In the genomic region with DNA sequence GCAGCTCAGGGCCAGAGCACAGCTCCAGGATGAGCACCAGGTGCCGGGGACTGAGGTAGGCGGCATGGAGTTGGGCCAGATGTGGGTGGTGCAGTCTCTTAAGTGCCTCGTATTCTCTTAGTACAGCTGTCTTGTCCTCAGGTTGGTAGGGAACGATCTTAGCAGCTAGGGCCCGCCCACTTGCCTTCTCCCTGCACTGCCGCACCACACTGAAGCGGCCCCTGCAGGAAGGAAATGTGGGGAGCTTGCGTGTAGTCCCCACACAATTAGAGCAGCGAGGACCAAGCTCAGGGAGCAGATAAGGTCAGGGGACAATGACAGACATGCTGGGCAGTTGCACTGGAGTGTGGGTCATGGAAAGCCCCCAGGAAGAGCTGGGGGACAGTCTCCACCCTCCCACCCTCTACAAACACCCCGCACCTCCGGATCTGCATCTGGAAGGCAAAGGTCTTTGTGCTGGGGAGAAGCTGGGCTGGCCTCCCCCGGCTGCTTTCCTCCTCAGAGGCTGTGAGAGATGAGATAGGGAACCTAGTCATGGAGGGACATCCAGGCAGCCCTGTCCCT, we compare ENCODE assay signal across 11 mouse cellular contexts. TPM values are rescaled to one million over a fixed set of nuclear protein-coding genes. Genes with fewer than 3 reads are reported as not detected.
A peak's percentile ranks its signal among the peaks of the same experiment; 100 is the strongest.
DNase-seq lines count a peak whose midpoint lies in the region; ATAC-seq and TF ChIP-seq lines count a peak whose summit lies in the region.
"Had no signal": no experiment of that assay in that cellular context is flagged by ENCODE, and none has a peak within 500 bp of the region (broad histone marks: within the 10 kb centered on the region; RNA-seq: fewer than 3 reads in every experiment).

No protein-coding gene starts in this region.

- DNase-seq in heart, adult 8-10 months (ENCODE audit: low spot score), result no peak
- DNase-seq in spleen, adult 2 months (ENCODE audit: low read depth in 1 of 2, low spot score in 2 of 2), result peak in 1 of 2 experiments; percentile 33
- DNase-seq in spleen, adult 12 weeks (ENCODE audit: low spot score), result no peak
- peak; percentile 85 for DNase-seq in thymus, postnatal 4 days
- no peak for DNase-seq in layer of hippocampus, adult 8-10 months (ENCODE audit: low spot score in 2 of 2)
- DNase-seq in forebrain, postnatal 0 days, result no peak

- peak overlapping the region; percentile 49; the same call in 1 of the 2 replicates for H3K9ac ChIP-seq in heart, embryonic 14.5 days (ENCODE audit: low read length)
- no peak overlapping the region for H3K9ac ChIP-seq in forebrain, postnatal 0 days
- H3K9ac ChIP-seq: embryonic facial prominence, embryonic 13.5 days; hindbrain, embryonic 15.5 days; limb, embryonic 15.5 days had no signal

- 49% methylated on average over 12 of the region's 12 CpGs for WGBS in heart, embryonic 14.5 days
- 2% methylated on average over 12 of the region's 12 CpGs for WGBS in spleen, adult 2 months
- 53% methylated on average over 12 of the region's 12 CpGs for WGBS in forebrain, postnatal 0 days

- no peaks in the 10 kb centered on the region for H3K27me3 ChIP-seq in heart, embryonic 14.5 days (ENCODE audit: control insufficient read depth, insufficient read depth, low read length)
- H3K27me3 ChIP-seq in spleen, adult 2 months (ENCODE audit: control insufficient read depth, insufficient read depth, low read length), result no peaks in the 10 kb centered on the region
- no peaks in the 10 kb centered on the region for H3K27me3 ChIP-seq in forebrain, postnatal 0 days (ENCODE audit: insufficient read depth, low read length)

- no peak overlapping the region for H3K27ac ChIP-seq in heart, embryonic 14.5 days (replicated peaks in 1 of 2; ENCODE audit: control insufficient read depth in 1 of 2, insufficient read depth in 1 of 2, low read depth in 2 of 2, low read length in 2 of 2)
- H3K27ac ChIP-seq in spleen, adult 2 months (ENCODE audit: insufficient read depth, low read length), result no peak overlapping the region
- no peak overlapping the region for H3K27ac ChIP-seq in forebrain, postnatal 0 days (ENCODE audit: low read depth, low read length)
- H3K27ac ChIP-seq: embryonic facial prominence, embryonic 13.5 days; hindbrain, embryonic 15.5 days; limb, embryonic 15.5 days had no signal

- H3K4me2 ChIP-seq in heart, embryonic 14.5 days (ENCODE audit: low read length), result no peak overlapping the region
- H3K4me2 ChIP-seq in forebrain, postnatal 0 days (ENCODE audit: low read depth), result no peak overlapping the region
- H3K4me2 ChIP-seq: embryonic facial prominence, embryonic 13.5 days; hindbrain, embryonic 15.5 days; limb, embryonic 15.5 days had no signal

- peaks cover 39% of the 10 kb centered on the region for H3K36me3 ChIP-seq in heart, embryonic 14.5 days (ENCODE audit: control insufficient read depth, insufficient read depth, low read length)
- no peaks in the 10 kb centered on the region for H3K36me3 ChIP-seq in spleen, adult 2 months (ENCODE audit: control insufficient read depth, insufficient read depth, low read length)
- H3K36me3 ChIP-seq in forebrain, postnatal 0 days (ENCODE audit: insufficient read depth), result 0 out of 2 replicates have a peak, but pooled peaks cover under 1% of the 10 kb centered on the region
- H3K36me3 ChIP-seq: hindbrain, embryonic 15.5 days had no signal

- TF ChIP-seq CTCF in spleen, adult 2 months (IDR thresholded peaks at IDR 0.05; ENCODE audit: extremely low read depth, insufficient read depth, insufficient read length, insufficient replicate concordance), result peak; percentile 29; the same call in 1 of the 2 replicates
- TF ChIP-seq CTCF in forebrain, postnatal 0 days (IDR thresholded peaks at IDR 0.05; ENCODE audit: low read depth), result no peak

- H3K9me3 ChIP-seq in heart, embryonic 14.5 days (ENCODE audit: control insufficient read depth, low read length), result no peaks in the 10 kb centered on the region
- H3K9me3 ChIP-seq in forebrain, postnatal 0 days (ENCODE audit: low read length), result no peaks in the 10 kb centered on the region
- H3K9me3 ChIP-seq: embryonic facial prominence, embryonic 13.5 days; hindbrain, embryonic 15.5 days; limb, embryonic 15.5 days had no signal

- no peak overlapping the region for H3K4me3 ChIP-seq in heart, embryonic 14.5 days (ENCODE audit: control insufficient read depth in 1 of 2, insufficient read depth in 1 of 2, low read depth in 1 of 2, low read length in 2 of 2)
- no peak overlapping the region for H3K4me3 ChIP-seq in spleen, adult 2 months (ENCODE audit: extremely low read depth, insufficient read depth, insufficient read length)
- no peak overlapping the region for H3K4me3 ChIP-seq in forebrain, postnatal 0 days (ENCODE audit: low read depth, low read length)
- H3K4me3 ChIP-seq: embryonic facial prominence, embryonic 13.5 days; hindbrain, embryonic 15.5 days; limb, embryonic 15.5 days had no signal

- ATAC-seq in heart, embryonic 14.5 days (ENCODE audit: insufficient number of reproducible peaks, insufficient read depth, low FRiP score, low read depth), result no peak
- ATAC-seq in megakaryocyte, adult 5-6 weeks (ENCODE audit: poor library complexity, severe bottlenecking), result peak; percentile 41
- ATAC-seq in forebrain, postnatal 0 days, result no peak

- no peak for TF ChIP-seq POLR2A in spleen, adult 2 months (IDR thresholded peaks at IDR 0.05; ENCODE audit: low read depth, low read length)

- peaks cover 60 to 96% of the 10 kb centered on the region in 2 experiments for H3K4me1 ChIP-seq in heart, embryonic 14.5 days (ENCODE audit: control insufficient read depth in 2 of 2, insufficient read depth in 2 of 2, low read length in 2 of 2)
- peaks cover 19% of the 10 kb centered on the region for H3K4me1 ChIP-seq in spleen, adult 2 months (ENCODE audit: control insufficient read depth, insufficient read depth, insufficient read length)
- H3K4me1 ChIP-seq in forebrain, postnatal 0 days (ENCODE audit: insufficient read depth), result no peaks in the 10 kb centered on the region

RNA-seq across cellular contexts. Expression of a gene that starts 18.0 kb away (rescaled TPM):
- polyA plus RNA-seq in heart, embryonic 14.5 days (2014; fragmentation: Nextera tagmentation; extraction: Ambion mirVana), result 33.4 and 36.1 TPM in 2 replicates
- total RNA-seq in heart, adult 8-10 months (2022), result 10 to 100 TPM; 14.7 to 18.9 (median 16.5) TPM
- 55.6 and 62.0 TPM in 2 replicates for polyA plus RNA-seq in spleen, adult 2 months (2012; rRNA removed)
- 22.2 and 26.7 TPM in 2 replicates for total RNA-seq in megakaryocyte, adult 5-6 weeks (2015)
- 30.0 and 33.2 TPM in 2 replicates for total RNA-seq in megakaryocyte, adult 5-6 weeks (2017)
- total RNA-seq in layer of hippocampus, adult 8-10 months (2022), result 10 to 100 TPM; 28.4 to 32.5 (median 31.0) TPM
- 29.2 and 31.9 TPM in 2 replicates for total RNA-seq in forebrain, postnatal 0 days (2014; rRNA removed)
- polyA plus RNA-seq in forebrain, postnatal 0 days (2015; fragmentation: Nextera tagmentation; extraction: Ambion mirVana), result 13.5 and 16.0 TPM in 2 replicates

RNA-seq across cellular contexts. Expression of a gene that starts 41.4 kb away (rescaled TPM):
- 34.0 and 40.8 TPM in 2 replicates for polyA plus RNA-seq in heart, embryonic 14.5 days (2014; fragmentation: Nextera tagmentation; extraction: Ambion mirVana)
- total RNA-seq in heart, adult 8-10 months (2022), result 10 to 100 TPM; 10.5 to 17.8 (median 16.0) TPM
- polyA plus RNA-seq in spleen, adult 2 months (2012; rRNA removed), result 14.8 and 20.0 TPM in 2 replicates
- 20.6 and 24.9 TPM in 2 replicates for total RNA-seq in megakaryocyte, adult 5-6 weeks (2015)
- 267 and 273 TPM in 2 replicates for total RNA-seq in megakaryocyte, adult 5-6 weeks (2017)
- total RNA-seq in layer of hippocampus, adult 8-10 months (2022), result 10 to 100 TPM; 48.9 to 64.2 (median 56.8) TPM
- total RNA-seq in forebrain, postnatal 0 days (2014; rRNA removed), result 181 and 199 TPM in 2 replicates
- 58.0 and 58.7 TPM in 2 replicates for polyA plus RNA-seq in forebrain, postnatal 0 days (2015; fragmentation: Nextera tagmentation; extraction: Ambion mirVana)

RNA-seq across cellular contexts. Expression of a gene that starts 41.4 kb away (rescaled TPM):
- polyA plus RNA-seq in heart, embryonic 14.5 days (2014; fragmentation: Nextera tagmentation; extraction: Ambion mirVana), result 0.11 and 0.47 TPM in 2 replicates
- total RNA-seq in heart, adult 8-10 months (2022), result under 1 TPM in 3 of 4 experiments, not detected in 1; 0.06 to 0.20 (median 0.08) TPM
- 0.06 and 0.23 TPM in 2 replicates for polyA plus RNA-seq in spleen, adult 2 months (2012; rRNA removed)
- not detected in 2 replicates for total RNA-seq in megakaryocyte, adult 5-6 weeks (2015)
- total RNA-seq in megakaryocyte, adult 5-6 weeks (2017), result 0.07 TPM in 1 of 2 replicates, not detected in the other
- total RNA-seq in layer of hippocampus, adult 8-10 months (2022), result 1 to 10 TPM; 2.8 to 6.3 (median 4.8) TPM
- total RNA-seq in forebrain, postnatal 0 days (2014; rRNA removed), result 3.4 and 4.0 TPM in 2 replicates
- 0.65 TPM in 2 replicates for polyA plus RNA-seq in forebrain, postnatal 0 days (2015; fragmentation: Nextera tagmentation; extraction: Ambion mirVana)

RNA-seq across cellular contexts. Expression of a gene that starts 47.2 kb away (rescaled TPM):
- polyA plus RNA-seq in heart, embryonic 14.5 days (2014; fragmentation: Nextera tagmentation; extraction: Ambion mirVana), result 8.9 and 16.0 TPM in 2 replicates
- 1 to 10 TPM in 3 of 4 experiments, not detected in 1; 1.3 to 1.4 (median 1.3) TPM for total RNA-seq in heart, adult 8-10 months (2022)
- polyA plus RNA-seq in spleen, adult 2 months (2012; rRNA removed), result 13.2 and 21.2 TPM in 2 replicates
- total RNA-seq in megakaryocyte, adult 5-6 weeks (2015), result 4.6 and 6.9 TPM in 2 replicates
- total RNA-seq in megakaryocyte, adult 5-6 weeks (2017), result 5.4 and 10.9 TPM in 2 replicates
- total RNA-seq in layer of hippocampus, adult 8-10 months (2022), result 10 to 100 TPM; 71.4 to 92.2 (median 75.7) TPM
- 446 and 960 TPM in 2 replicates for total RNA-seq in forebrain, postnatal 0 days (2014; rRNA removed)
- polyA plus RNA-seq in forebrain, postnatal 0 days (2015; fragmentation: Nextera tagmentation; extraction: Ambion mirVana), result 111 and 146 TPM in 2 replicates

RNA-seq across cellular contexts. Expression of a gene that starts 57.2 kb away (rescaled TPM):
- 208 and 213 TPM in 2 replicates for polyA plus RNA-seq in heart, embryonic 14.5 days (2014; fragmentation: Nextera tagmentation; extraction: Ambion mirVana)
- 100 to 1,000 TPM; 165 to 184 (median 175) TPM for total RNA-seq in heart, adult 8-10 months (2022)
- polyA plus RNA-seq in spleen, adult 2 months (2012; rRNA removed), result 157 and 230 TPM in 2 replicates
- 42.6 and 42.9 TPM in 2 replicates for total RNA-seq in megakaryocyte, adult 5-6 weeks (2015)
- total RNA-seq in megakaryocyte, adult 5-6 weeks (2017), result 49.7 and 61.7 TPM in 2 replicates
- total RNA-seq in layer of hippocampus, adult 8-10 months (2022), result 100 to 1,000 TPM; 426 to 450 (median 442) TPM
- 668 and 716 TPM in 2 replicates for total RNA-seq in forebrain, postnatal 0 days (2014; rRNA removed)
- 583 and 608 TPM in 2 replicates for polyA plus RNA-seq in forebrain, postnatal 0 days (2015; fragmentation: Nextera tagmentation; extraction: Ambion mirVana)
